Mouse (Mus musculus) bone marrow, adult 2 months (tissue): Measurements from ENCODE around the gene Rnf212.

ENCODE experiments used
- CTCF ChIP-seq: fragments of 200-500 bp; IDR thresholded peaks from 2 replicates; pipeline ENCODE4 v1.5.1; 2011; ENCODE audit warnings: low read length, control low read depth; ENCODE audit not compliant: control insufficient read depth, insufficient read depth
- POLR2A ChIP-seq: fragments of 200-500 bp; IDR thresholded peaks from 2 replicates; pipeline ENCODE4 v1.6.1; 2011; ENCODE audit warnings: low read depth, mild to moderate bottlenecking, control low read depth, low read length, borderline replicate concordance; ENCODE audit not compliant: control insufficient read depth

DNA sequence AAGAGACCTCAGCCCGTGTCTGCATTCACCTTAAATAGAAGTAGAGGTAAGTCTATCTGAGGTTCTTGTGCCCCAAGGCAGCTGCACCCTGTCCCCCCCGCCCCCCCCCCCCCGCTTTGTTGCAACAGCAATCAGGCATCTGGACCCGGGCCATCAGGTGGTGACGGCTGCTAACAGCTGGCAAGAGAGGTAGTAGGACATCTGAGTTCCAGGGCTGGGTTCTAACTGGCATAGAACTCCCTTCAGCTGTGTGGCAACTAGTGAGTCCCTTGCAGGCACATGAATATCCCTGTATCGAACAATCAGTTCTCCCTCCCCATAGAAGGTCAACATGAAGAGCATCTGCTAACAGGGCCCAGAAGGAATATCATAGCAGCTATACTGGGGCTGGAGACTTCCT, 62.8 kb downstream of the Rnf212 start:
- no peak for TF ChIP-seq CTCF
- no peak for TF ChIP-seq POLR2A
